Mouse (Mus musculus): ENCODE results near the gene Cul3.

DNA sequence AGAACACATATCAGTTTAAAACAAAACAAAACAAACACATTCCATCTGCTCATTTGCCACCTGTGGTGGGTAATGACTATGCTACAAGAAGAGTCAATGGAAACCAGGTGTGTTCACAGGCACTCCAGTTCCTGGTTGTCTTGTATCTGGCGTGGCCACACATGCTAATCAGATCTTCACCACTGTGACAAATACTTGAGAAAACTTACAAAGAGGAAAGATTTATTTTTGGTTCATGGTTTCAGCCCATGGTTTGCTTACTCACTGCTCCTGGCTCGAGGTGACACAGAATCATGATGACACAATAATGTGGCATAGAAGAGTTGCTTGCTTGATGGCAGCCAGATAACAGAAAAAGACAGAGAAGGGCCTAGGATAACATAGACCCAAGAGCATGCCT is 22.1 kb upstream of the Cul3 start:
- TF ChIP-seq EP300 (optimal IDR thresholded peaks at IDR 0.05) (no peak), CTCF (IDR thresholded peaks at IDR 0.05; ENCODE audit: low read depth) (no peak)
